Mouse (Mus musculus) heart, embryonic 16.5 days (tissue): ENCODE results near the gene Dctd. TPM values are rescaled to one million over a fixed set of nuclear protein-coding genes. Genes with fewer than 3 reads are reported as not detected.

Experiments used
- ATAC-seq: fragments of 200-750 bp; cut with Nextera tagmentation; replicated peaks from 2 replicates; pipeline ENCODE4 v1.8.0; 2017; ENCODE audit warnings: moderate number of reproducible peaks; ENCODE audit not compliant: insufficient read depth, low FRiP score; ENCODE audit errors: extremely low read depth
- H3K27ac ChIP-seq: fragments of 300-500 bp; sonication (generic); 2 replicates; pipeline ENCODE4 v1.5.1; 2014; ENCODE audit warnings: mild to moderate bottlenecking, low read length, control low read depth, moderate library complexity
- H3K27me3 ChIP-seq: fragments of 300-500 bp; sonication (generic); 2 replicates; pipeline ENCODE4 v1.6.1; 2014; ENCODE audit warnings: low read length, mixed read lengths; ENCODE audit not compliant: control insufficient read depth, insufficient read depth
- H3K36me3 ChIP-seq: fragments of 300-500 bp; sonication (generic); 2 replicates; pipeline ENCODE4 v1.6.1; 2014; ENCODE audit not compliant: control insufficient read depth, insufficient read depth
- H3K4me1 ChIP-seq: fragments of 300-500 bp; sonication (generic); 2 replicates; pipeline ENCODE4 v1.6.1; 2014; ENCODE audit warnings: low read length, mixed read lengths; ENCODE audit not compliant: control insufficient read depth, insufficient read depth
- H3K4me2 ChIP-seq: fragments of 300-500 bp; sonication (generic); 2 replicates; pipeline ENCODE4 v1.6.1; 2014; ENCODE audit warnings: low read depth, mild to moderate bottlenecking, control low read depth, low read length
- H3K4me3 ChIP-seq: fragments of 300-500 bp; sonication (generic); 2 replicates; pipeline ENCODE4 v1.5.1; 2014; ENCODE audit warnings: mild to moderate bottlenecking, control low read depth, low read length
- H3K9ac ChIP-seq: fragments of 300-500 bp; sonication (generic); 2 replicates; pipeline ENCODE4 v1.6.1; 2014; ENCODE audit warnings: low read length, control low read depth
- H3K9me3 ChIP-seq: fragments of 300-500 bp; sonication (generic); replicated peaks from 2 replicates; pipeline ENCODE4 v1.6.1; 2016; ENCODE audit warnings: low read length; ENCODE audit not compliant: control insufficient read depth
- WGBS: fragments of 180-500 bp; shearing (Covaris S2); extraction: QIAGEN DNeasy Blood & Tissue Kit; methylation state at CpG from one replicate; pipeline ENCODE4 v1.1.7; 2014; 5-methylcytosine and 5-hydroxymethylcytosine counted together
- polyA plus RNA-seq: library from polyadenylated mRNA; unstranded; fragments of >200 nt; fragmentation: Nextera tagmentation; extraction: Ambion mirVana; gene quantifications from 2 replicates; pipeline ENCODE4 v1.2.1, GENCODE M21; 2015

Dctd gene
- polyA plus RNA-seq, 1 experiment from 2014 or later, result 25.0 TPM

- 90% methylated on average over 9 of the region's 9 CpGs for WGBS
- H3K9ac ChIP-seq, result no peak overlapping the region
Measured at GRCm38 (mm10) chr8:48195971-48196370, 97.1 kb downstream of the Dctd start.

GRCm38 (mm10) chr8:48199171-48199570 is 100.3 kb downstream of the Dctd start:
- 88% methylated on average over 9 of the region's 9 CpGs for WGBS
- no peak for ATAC-seq

More at GRCm38 (mm10) chr8:48195971-48196370, 97.1 kb downstream of the Dctd start:
- no peak overlapping the region for H3K4me2 ChIP-seq
- H3K9me3 ChIP-seq, result no peaks in the 10 kb centered on the region
- H3K27ac ChIP-seq, result no peak overlapping the region
- no peaks in the 10 kb centered on the region for H3K36me3 ChIP-seq
- H3K27me3 ChIP-seq, result no peaks in the 10 kb centered on the region
- no peaks in the 10 kb centered on the region for H3K4me1 ChIP-seq
- ATAC-seq, result no peak
- H3K4me3 ChIP-seq, result no peak overlapping the region

GRCm38 (mm10) chr8:48202632-48203031 is 103.7 kb downstream of the Dctd start:
- WGBS, result 65% methylated on average over 3 of the region's 3 CpGs
- no peak for ATAC-seq

More at GRCm38 (mm10) chr8:48199171-48199570, 100.3 kb downstream of the Dctd start:
- Histone ChIP-seq H3K27me3 (no peaks in the 10 kb centered on the region), H3K9me3 (no peaks in the 10 kb centered on the region), H3K27ac (no peak overlapping the region), H3K36me3 (no peaks in the 10 kb centered on the region), H3K4me2 (no peak overlapping the region), H3K4me3 (no peak overlapping the region), H3K4me1 (no peaks in the 10 kb centered on the region), H3K9ac (no peak overlapping the region)

More at GRCm38 (mm10) chr8:48202632-48203031, 103.7 kb downstream of the Dctd start:
- Histone ChIP-seq H3K4me3 (no peak overlapping the region), H3K27me3 (no peaks in the 10 kb centered on the region), H3K36me3 (no peaks in the 10 kb centered on the region), H3K27ac (no peak overlapping the region), H3K4me2 (no peak overlapping the region), H3K9ac (no peak overlapping the region), H3K4me1 (no peaks in the 10 kb centered on the region), H3K9me3 (no peaks in the 10 kb centered on the region)

Other genes with a start within 250 kb of the Dctd start
- 10.1 and 12.1 TPM in 2 replicates for gene Wwc2, start 108.2 kb upstream of the Dctd start, polyA plus RNA-seq